Mouse (Mus musculus) cerebellum, adult 8-10 months (tissue): ENCODE data around the gene Bclaf3.
"Not testable (repeated sequence)": the region's sequence is repeated elsewhere in the genome, so short reads cannot be mapped to it uniquely, and the experiment has no call there.

ENCODE experiments used
- DNase-seq: peaks from one replicate; pipeline ENCODE4 v3.0.0; 2022

Gene Bclaf3

DNA sequence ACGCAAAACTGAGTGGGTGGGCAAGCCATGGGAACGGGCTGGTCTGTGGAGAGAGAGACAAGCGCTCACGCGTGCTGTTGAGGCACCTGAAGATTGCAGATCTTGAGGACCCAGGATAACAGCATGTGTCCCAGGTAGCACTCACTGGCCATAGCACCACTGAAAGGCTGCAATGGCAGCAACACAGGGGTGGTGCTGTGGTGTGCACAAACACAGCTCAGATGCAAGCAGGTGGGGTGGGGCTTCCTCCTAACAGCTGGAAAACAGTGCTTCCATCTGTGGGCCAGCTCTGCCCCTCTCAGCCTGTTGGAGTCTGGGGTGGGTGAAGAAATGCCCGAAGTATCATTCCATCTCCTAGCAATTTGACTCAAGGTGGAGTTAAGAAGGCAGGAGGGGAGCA is at the start of gene Bclaf3:
TSS of gene Bclaf3 (plus strand) at position 301 of the 400 bp plus-strand sequence.
- no peak for DNase-seq

DNA sequence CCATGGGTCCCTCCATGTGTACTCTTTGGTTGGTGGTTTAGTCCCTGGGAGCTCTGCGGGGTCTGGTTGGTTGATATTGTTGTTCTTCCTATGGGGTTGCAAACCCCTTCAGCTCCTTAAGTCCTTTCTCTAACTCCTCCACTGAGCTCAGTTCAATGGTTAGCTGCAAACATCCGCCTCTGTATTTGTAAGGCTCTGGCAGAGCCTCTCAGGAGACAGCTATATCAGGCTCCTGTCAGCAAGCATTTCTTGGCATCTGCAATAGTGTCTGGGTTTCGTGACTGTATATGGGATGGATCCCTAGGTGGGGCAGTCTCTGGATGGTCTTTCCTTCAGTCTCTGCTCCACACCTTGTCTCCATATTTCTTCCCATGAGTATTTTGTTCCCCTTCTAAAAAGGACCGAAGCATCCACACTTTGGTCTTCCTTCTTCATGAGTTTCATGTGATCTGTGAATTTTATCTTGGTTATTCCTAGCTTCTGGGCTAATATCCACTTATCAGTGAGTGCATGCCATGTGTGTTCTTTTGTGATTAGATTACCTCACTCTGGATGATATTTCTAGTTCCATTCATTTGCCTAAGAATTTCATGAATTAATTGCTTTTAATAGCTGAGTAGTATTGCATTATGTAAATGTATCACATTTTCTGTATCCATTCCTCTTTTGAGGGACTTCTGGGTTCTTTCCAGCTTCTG is 48.1 kb upstream of the Bclaf3 start:
- not testable (repeated sequence) for DNase-seq

DNA sequence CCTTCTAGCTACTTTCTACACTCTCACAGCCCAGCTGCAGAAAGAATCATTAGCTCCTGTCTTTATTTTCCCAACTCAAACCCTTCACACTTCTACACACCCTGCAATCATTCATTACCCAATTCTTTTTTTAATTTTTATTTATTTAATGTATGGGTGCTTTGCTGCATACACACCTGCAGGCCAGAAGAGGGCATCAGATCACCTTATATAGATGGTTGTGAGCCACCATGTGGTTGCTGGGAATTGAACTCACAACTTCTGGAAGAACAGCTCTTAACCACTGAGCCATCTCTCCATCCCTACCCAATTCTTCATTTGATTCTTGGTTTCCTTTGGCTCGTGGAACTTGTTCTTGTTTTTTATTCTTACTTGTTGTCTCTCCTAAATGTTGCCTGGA is 42.2 kb upstream of the Bclaf3 start:
- no peak for DNase-seq

DNA sequence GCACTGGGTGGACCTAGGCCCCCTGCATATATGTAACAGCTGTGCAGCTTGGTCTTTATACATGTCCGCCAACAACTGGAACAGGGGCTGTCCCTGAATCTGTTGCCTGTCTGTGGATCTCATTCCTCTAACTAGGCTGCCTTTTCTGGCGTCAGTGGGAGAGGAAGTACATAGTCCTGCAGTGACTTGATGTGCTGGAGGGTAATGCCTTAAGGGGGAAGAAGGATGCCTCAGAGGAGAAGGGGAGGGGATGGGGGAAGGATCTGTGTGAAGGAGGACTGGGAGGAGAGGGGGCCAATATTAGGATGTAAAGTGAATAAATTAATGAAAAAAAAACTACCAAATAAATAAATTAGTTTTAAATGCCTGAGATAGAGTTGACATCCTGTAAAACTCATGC is 23.3 kb upstream of the Bclaf3 start:
- no peak for DNase-seq

DNA sequence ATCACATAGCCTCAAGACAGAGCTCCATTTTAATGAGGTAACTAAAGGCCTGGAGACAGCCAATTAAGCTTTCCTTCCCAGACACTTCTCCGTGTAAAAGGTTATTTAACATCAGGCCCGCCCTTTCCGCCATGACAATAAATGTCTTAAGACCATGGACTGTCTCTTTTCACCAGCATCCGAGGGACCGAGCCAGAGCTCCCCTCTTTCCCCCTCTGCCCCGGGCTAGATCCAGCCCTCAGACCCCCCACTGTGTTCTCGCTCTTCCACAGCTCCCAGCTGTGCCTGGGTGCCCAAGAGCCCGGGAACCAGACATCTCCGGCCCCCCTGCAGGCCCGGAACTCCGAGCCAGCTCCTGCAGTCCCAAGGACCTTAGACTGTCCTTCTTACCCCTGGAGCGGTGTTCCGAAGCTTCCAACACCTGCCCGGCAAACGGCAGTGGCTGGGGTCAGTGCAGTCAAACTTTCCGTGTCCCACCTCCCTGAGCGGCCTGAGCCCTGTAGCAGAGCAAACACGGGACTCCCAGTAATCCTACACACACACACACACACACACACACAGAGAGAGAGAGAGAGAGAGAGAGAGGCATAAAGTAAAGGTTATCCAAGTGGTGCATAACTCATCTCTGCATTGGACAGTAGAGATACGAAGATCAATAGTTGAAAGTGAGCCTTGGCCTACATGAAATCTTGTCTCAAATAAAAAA is 18.0 kb upstream of the Bclaf3 start:
- no peak for DNase-seq

DNA sequence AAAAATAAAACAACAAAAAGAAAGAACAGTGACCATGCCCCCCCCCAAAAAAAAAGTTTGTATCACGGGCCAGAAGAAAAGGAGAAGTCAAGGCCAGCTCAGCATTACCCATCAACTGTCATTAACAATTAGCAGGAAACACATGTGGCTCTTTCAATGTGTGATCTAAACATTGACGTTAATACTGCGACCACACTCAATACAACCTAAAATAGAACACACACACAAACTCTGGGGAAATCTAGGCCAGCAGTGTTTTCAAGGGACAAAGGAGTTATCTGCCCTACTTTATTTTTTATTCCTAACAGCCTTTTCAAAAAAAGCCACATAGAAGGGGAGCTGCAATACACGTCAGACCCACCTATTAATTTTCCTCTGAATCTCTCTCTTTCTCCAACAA is 17.4 kb upstream of the Bclaf3 start:
- DNase-seq, result no peak

DNA sequence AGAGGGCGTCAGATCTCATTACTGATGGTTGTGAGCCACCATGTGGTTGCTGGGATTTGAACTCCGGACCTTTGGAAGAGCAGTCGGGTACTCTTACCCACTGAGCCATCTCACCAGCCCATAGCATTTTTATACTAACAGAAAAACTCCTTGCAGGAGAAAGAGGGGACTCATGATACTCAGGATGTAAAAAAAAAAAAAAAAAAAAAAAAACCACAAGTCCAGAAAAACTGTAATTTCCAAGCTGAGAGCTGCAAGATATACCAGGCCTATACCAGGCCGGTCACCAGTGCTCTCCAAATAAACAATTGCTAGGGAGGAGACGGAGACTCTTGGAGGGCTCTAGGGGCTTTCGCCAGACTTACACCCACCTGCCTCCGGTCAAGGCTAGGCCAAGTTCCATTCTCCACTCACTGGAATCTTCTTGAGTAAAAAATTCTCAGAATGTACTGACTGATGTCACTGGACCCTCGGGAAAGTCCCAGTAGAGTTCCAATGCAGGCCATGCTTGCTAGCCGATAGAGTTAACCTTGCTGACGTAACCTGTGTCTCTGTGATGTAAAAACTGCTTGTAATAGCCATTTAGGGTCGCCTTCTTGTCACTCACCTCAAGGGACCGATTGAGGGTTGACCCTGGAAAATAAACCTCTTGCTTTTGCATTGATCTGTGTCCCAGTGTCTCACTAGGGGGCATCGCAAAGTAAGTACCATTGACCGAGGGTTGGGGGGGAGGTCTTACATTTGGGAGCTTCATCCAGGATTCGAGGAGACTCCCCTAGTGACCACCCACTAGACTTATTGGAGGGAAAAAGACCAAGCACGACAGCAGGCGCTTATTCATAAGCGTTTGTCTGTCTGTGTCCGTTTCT is 16.4 kb upstream of the Bclaf3 start:
- no peak for DNase-seq

DNA sequence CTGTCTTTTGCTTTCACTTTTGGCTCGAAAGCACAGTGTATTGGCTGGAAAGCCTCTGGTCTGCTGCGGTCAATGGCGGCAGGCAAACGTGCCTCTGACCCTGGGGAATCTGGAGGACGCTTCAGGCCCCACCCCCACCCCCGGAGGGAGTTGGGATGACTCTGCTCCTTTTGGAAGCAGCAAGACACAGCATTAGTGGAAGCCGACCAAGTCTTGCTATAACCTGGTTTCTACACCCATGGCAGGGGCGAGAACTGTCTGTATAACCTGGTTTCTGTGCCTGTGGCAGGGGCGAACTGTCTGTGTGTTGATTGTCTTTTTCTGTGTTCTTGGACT is 15.8 kb upstream of the Bclaf3 start:
- no peak for DNase-seq

DNA sequence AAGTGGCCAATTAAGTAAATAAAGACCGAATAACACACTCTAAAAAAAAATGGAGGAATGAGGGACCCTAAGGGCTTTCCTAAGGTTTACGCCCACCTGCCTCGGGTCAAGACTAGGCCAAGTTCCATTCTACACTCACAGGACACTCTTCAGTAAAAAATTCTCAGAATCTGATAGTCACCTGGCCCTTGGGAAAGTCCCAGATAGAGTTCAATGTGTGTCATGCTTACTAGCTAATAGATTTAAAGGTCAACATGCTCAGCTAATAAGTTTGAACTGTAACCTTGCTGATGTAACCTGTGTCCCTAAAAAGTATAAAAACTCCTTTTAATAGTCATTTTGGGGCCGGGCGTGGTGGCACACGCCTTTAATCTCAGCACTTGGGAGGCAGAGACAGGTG is 10.9 kb upstream of the Bclaf3 start:
- no peak for DNase-seq

DNA sequence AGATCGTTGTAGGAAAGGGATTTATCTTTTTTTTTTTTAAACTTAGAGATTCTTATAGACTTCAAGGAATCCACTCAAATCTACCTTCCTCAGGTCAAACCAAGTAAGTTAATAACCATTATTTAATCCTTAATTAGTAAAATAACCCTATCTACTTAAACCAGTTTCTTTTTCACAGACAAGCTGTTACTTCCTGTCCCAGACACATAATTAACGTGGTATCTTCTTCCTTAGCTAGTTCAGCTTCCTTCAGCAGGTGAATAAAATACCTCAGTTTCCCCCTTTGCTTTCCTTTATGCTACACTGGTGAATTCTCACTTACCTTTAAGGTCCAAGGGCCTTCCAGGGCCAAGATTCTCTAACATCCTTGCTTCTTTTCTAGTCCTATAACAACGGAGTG is 4.7 kb upstream of the Bclaf3 start:
- DNase-seq, result no peak

DNA sequence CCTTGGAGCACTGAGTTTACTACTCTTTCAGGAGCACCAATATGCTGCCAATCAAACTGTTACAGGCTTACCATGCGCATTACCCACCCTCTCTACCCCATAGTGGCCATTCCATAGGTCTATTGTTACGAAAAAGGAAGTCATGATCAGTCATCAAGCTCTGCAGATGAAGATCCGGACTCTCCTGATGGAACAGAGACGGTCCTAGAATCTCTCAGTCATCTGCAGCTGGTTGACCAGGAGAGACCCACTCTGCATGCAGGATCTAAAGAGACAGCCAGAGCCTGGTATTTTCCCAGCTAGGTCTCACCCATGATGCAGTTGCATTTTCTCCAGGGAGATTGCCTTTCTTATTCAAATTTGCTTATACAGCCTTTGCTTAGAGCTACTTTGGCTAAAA is 3.8 kb upstream of the Bclaf3 start:
- DNase-seq, result no peak

DNA sequence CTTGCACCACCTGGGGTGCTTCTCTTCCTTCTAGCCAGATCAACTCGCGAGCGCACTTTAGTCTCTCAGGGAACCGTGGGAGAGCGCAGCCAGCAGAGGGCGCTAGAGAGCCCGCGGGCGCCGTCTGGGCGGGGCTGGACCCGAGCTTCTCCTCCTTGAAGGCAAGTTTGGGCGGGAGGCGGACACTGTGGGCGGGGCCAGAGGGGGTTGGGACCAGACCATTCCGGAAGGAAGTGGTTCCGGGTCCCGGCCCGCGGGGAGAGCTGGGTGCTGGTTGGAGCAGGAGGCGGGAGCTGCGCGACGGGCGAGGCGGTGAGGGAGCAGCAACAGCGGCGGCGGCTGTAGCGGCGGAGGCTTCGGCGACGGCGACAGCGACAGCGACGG is 5.9 kb downstream of the Bclaf3 start:
- DNase-seq, result peak; percentile 93

DNA sequence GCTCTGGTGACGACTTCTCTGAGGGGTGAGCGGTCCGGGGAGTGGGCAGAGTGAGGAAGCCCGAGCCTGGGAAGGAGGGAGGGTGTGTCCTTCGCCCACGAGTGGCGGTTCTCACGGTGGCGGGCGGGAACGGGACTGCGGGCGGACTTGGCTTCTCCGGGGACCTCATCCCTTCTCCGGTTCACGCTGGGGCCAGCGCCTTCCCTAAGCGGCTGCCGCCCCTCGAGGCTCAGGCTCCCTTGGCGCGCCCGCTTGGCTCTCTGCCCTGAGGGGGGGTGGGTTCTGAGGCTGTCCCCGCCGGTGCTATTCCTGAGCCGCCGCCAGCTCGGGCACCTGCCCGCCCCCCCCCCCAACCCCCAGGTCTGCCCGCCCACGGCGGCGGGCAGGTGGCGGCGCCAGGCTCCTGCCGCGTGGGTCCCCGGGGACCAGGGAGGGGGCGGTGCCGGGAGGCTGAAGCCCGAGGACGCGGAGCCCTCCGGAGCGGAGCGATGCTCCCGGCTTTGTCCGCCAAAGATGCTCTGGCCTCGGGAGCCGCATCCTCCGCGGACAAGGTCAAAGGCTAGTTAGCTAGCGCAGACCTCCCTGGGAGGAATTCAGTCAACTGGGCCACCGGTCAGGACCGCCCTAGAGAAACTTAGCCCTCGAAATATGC is 6.4 kb downstream of the Bclaf3 start:
- no peak for DNase-seq

DNA sequence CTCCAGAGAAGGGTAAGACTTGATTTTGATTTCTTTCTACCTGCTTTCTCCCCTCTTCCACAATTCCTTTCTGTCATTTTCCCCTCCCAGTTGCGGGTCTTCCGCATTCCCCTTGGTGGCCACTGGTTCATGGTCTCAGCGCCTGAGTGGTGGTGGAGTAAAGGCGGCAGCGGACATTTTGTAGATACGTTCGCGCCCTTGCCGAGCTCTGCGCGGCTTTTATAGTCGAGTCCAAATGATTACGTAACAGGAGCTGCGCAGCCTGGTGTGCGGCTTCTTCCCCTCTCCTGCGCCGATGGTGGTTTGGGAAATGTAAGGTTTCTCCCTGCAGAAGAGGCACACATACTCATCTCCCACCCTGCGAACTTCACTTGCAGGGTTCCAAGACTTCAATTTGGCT is 15.4 kb downstream of the Bclaf3 start:
- DNase-seq, result no peak

DNA sequence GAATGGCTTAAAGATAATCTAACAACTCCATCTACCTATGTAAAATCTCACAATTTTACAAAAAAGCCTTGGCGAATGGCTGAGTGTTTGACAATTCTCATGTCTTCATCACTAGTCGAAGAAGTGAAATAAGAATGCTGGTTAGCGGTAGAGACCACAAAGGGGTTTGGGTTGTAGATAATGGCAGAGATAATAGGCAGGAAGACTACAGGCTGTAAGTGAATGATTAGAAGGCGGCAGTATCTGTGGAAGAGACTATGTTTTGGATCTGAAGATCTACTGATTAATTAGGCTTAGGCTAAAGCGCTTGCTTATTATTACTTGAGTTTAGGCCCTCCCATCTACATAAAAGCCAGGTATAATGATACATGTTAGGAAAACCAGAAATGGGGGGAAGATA is 20.6 kb downstream of the Bclaf3 start:
- DNase-seq, result no peak

DNA sequence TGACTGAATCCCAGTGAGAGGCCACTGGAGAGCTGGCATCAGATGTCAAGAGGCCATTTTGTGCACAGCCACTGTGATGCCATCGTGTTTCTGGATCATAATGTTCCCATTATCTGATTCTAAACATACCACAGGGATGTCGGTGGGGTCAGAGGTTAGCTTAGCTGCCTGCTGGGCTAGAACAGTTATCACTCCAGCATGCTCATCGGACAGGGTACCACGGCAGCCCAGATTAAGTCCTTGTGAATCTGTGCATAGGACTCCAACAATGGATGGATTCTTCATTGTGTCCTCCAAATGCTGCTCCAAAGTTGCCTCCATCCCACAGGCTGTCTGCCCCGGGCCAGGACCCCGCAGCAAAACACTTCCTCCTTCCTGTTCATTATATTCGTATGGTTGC is 58.2 kb downstream of the Bclaf3 start:
- DNase-seq, result not testable (repeated sequence)

DNA sequence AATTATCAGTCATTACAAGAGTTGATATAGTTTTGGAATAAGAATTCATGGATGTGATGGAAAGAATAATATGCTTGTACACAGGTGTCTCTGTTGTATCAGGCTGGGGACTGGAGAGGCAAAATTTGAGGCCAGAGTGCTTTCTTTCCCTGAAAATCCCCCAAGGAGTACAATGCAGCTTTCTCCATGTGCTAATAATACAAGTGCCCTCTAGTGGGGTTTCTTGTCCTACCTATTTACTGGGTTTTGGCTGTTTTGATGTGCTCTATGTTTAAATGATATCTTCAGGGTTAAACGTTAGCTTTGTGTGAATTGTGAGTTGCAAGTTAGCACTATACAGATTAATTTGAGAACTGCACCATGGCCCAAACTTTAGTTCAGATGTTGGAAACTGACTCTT is 65.1 kb downstream of the Bclaf3 start:
- DNase-seq, result no peak

DNA sequence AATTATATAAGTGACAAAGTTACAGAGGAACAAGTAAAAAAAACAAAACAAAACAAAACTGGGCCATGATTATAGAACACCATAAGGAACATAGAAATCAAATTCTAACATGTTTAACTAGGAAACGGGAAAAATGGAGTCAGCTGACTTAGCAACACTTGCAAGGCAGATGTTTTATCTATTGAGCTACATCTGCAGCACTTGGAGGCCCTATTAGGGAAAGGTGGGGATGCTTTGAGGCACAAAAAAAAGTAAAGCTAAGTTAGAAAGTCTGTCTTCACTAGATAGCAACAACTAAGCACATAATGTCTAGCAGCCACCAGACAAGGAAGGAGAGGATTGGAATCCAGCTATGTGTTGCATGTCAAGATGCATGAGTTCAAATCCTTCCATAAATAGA is 71.0 kb downstream of the Bclaf3 start:
- DNase-seq, result no peak

DNA sequence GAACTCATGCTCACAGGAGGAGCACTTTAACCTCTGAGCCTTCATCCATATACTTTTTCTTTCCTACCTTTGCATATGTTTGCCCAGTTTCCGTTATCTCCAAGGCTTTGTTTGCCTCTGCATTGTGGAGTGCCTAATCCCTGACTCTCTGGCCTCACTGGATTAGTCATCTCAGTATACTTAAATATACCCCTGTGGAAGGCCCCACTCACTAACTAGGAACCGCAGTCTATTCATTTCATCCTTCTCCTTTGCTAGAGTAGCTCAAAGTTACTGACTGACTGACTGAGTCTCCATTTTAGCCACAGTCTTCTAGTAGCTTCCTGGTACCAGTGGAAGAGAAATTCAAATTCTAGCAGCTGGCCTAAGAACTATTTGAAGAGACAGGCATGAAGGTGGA is 78.3 kb downstream of the Bclaf3 start:
- DNase-seq, result no peak

DNA sequence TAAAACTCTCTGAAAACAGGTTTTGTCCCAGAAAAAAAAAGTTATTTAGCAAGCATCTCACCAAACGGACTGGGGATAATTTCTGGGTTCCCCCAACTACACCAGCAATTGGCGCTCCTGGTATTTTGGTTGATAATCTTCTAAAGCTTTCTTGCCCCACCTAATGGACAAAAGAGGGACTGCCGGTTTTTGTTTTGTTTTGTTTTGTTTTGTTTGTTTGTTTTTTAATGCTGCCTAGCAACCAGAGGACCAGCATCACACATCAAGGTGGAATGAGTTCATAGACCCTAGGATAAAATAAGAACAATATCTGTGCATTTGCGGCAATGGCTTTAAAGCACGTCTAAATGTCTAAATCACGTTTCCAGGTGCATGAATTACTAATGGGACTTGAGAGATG is 80.4 kb downstream of the Bclaf3 start:
- DNase-seq, result peak; percentile 8

DNA sequence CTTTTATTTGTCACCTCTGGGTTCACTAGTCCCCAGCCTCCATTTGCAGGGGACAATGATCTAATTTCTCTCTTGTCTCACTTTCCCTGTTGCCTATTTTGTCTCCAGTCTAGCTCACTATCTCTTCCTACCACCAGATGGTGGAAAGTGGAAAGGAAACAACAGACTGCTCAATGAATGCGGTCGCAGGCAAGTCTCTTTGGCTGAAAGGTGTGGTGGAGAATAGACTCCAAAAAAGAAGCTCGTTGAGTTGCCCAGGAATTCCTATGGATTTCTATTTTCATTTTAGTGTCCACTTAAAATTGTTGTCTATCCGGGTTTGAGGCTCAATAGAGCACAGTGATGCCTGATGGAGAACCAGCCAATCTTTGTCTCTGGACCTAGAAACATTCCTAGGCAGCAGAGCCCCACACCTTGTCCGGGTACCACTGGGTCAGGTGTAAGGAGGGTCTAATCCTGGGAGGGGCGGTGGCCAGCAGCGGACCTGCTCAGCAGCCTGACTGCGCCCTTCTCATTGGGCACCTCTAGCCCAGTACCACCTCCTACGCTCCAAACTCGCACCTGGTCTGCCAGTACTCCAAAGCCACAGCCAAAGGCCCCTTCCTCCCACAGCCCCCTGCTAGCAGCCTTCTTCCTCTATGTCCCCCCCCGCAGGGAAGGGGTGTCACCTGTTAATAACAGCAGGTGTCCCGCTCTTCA is 99.9 kb downstream of the Bclaf3 start:
- peak; percentile 14 for DNase-seq

DNA sequence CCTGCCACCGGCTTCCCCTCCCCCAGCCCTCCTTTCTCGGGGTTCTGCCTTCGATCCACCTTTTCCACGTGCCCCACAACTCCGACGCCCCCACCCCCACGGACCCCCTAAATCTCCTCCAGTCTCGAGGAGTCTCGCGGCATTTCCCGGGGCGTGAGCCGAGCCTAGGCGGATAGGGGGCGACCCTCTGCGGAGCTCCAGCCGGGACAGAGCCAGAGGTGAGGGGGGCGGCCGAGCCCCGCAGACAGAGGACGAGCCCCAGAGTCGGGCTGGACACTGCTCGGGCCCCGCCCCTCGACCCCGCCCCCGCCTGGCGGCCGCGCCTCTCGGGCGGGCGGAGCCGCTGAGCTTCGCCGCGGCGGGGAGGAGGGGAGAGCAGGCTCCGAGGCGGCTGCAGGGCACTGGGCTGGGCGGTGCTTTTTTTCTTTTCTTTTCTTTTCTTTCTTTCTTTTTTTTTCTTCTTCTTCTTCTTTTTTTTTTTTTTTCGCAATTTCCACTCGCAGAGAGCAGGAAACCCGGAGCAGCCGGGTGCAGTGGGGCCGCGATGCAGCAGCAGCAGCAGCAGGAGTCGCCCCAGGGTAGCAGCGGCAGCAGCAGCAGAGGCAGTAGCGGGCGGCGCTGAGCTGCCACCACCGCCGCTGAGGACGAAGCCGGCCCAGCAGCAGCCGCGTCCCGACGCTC is 100.6 kb downstream of the Bclaf3 start, which contains the start of gene Sh3kbp1:
TSS of gene Sh3kbp1 (plus strand) at position 366 of the 681 bp plus-strand sequence.
- DNase-seq, result peak; percentile 31
